In the genomic region with DNA sequence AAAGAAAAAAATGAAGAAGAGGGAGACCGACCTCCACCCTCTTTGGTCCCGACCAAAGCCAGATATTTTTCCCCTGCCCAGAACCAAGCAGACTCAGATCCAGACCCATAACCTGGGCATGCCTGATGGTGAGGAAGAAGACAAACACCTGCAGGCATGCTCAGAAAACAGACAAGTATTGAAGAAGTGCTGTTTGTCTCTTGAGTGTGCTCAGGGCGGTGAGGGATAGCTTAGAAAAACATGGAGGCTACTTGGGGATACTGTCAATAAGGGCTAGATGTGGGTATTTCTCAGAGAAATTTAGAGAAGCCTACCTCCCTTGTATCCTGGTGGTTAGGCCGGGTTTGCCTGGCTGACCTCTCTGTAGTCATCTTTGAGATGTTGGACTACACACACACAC, we compare ENCODE assay signal across 29 mouse cellular contexts. TPM values are rescaled to one million over a fixed set of nuclear protein-coding genes. Genes with fewer than 3 reads are reported as not detected.
A peak's percentile ranks its signal among the peaks of the same experiment; 100 is the strongest.
DNase-seq lines count a peak whose midpoint lies in the region; ATAC-seq lines count a peak whose summit lies in the region.
"Had no signal": no experiment of that assay in that cellular context is flagged by ENCODE, and none has a peak within 500 bp of the region (broad histone marks: within the 10 kb centered on the region; RNA-seq: fewer than 3 reads in every experiment).

No protein-coding gene starts in this region.

- no peak overlapping the region for H3K9ac ChIP-seq in hindbrain, embryonic 16.5 days (ENCODE audit: low read depth, low read length)
- H3K9ac ChIP-seq in embryonic facial prominence, embryonic 12.5 days: no peak overlapping the region
- H3K9ac ChIP-seq: forebrain, embryonic 15.5 days; hindbrain, embryonic 13.5 days had no signal

- H3K4me1 ChIP-seq in hindbrain, embryonic 10.5 days (replicated peaks): peaks cover 42% of the 10 kb centered on the region
- H3K4me1 ChIP-seq in hindbrain, embryonic 16.5 days (ENCODE audit: control insufficient read depth, insufficient read depth, low read depth, low read length): peaks cover 26% of the 10 kb centered on the region
- peaks cover 40% of the 10 kb centered on the region for H3K4me1 ChIP-seq in embryonic facial prominence, embryonic 10.5 days
- H3K4me1 ChIP-seq in embryonic facial prominence, embryonic 12.5 days: peaks cover 27% of the 10 kb centered on the region

- peak overlapping the region; percentile 57 for H3K4me3 ChIP-seq in hindbrain, embryonic 10.5 days
- H3K4me3 ChIP-seq in hindbrain, embryonic 16.5 days (ENCODE audit: low read length): no peak overlapping the region
- H3K4me3 ChIP-seq in embryonic facial prominence, embryonic 10.5 days: peak overlapping the region; percentile 66
- H3K4me3 ChIP-seq in embryonic facial prominence, embryonic 12.5 days: peak overlapping the region; percentile 50
- H3K4me3 ChIP-seq: erythroblast, embryonic 14.5 days; forebrain, embryonic 15.5 days had no signal

- H3K9me3 ChIP-seq in hindbrain, embryonic 10.5 days: no peaks in the 10 kb centered on the region
- H3K9me3 ChIP-seq in hindbrain, embryonic 16.5 days (ENCODE audit: control insufficient read depth, low read length): no peaks in the 10 kb centered on the region
- no peaks in the 10 kb centered on the region for H3K9me3 ChIP-seq in embryonic facial prominence, embryonic 10.5 days
- no peaks in the 10 kb centered on the region for H3K9me3 ChIP-seq in embryonic facial prominence, embryonic 12.5 days
- H3K9me3 ChIP-seq: forebrain, embryonic 12.5 days; forebrain, embryonic 15.5 days; hindbrain, embryonic 13.5 days had no signal

- peak; percentile 25 for DNase-seq in hindbrain, embryonic 10.5 days (ENCODE audit: low spot score)
- no peak for DNase-seq in embryonic facial prominence, embryonic 10.5 days (ENCODE audit: low spot score)
- no peak for DNase-seq in lung, postnatal 14 days
- DNase-seq in frontal cortex, postnatal 25 days (ENCODE audit: low spot score in 2 of 2): no peak
- DNase-seq: adrenal gland, postnatal 10 days; adrenal gland, postnatal 36 days; B cell, adult 2 months; cerebellum, adult 18-20 months; cerebellum, adult 9-10 months; cerebellum, postnatal 14 days; embryo, embryonic 11 days; gastrocnemius, postnatal 10 days; gastrocnemius, postnatal 36 days; kidney, adult 18-20 months had no signal

- WGBS in hindbrain, embryonic 10.5 days: 4% methylated on average over 4 of the region's 4 CpGs
- 6% methylated on average over 4 of the region's 4 CpGs for WGBS in hindbrain, embryonic 16.5 days
- 5% methylated on average over 4 of the region's 4 CpGs for WGBS in embryonic facial prominence, embryonic 10.5 days
- 8% methylated on average over 4 of the region's 4 CpGs for WGBS in embryonic facial prominence, embryonic 12.5 days

- H3K36me3 ChIP-seq in hindbrain, embryonic 10.5 days: no peaks in the 10 kb centered on the region
- H3K36me3 ChIP-seq in hindbrain, embryonic 16.5 days (ENCODE audit: control insufficient read depth, insufficient read depth, low read length): no peaks in the 10 kb centered on the region
- no peaks in the 10 kb centered on the region; the same call in 1 of the 2 replicates for H3K36me3 ChIP-seq in embryonic facial prominence, embryonic 10.5 days (replicated peaks)
- H3K36me3 ChIP-seq in embryonic facial prominence, embryonic 12.5 days: no peaks in the 10 kb centered on the region
- H3K36me3 ChIP-seq: forebrain, embryonic 12.5 days; forebrain, embryonic 15.5 days; G1E; hindbrain, embryonic 13.5 days had no signal

- H3K27ac ChIP-seq in hindbrain, embryonic 10.5 days: no peak overlapping the region
- no peak overlapping the region for H3K27ac ChIP-seq in hindbrain, embryonic 16.5 days (ENCODE audit: low read depth, low read length)
- H3K27ac ChIP-seq in embryonic facial prominence, embryonic 10.5 days (replicated peaks): no peak overlapping the region
- no peak overlapping the region for H3K27ac ChIP-seq in embryonic facial prominence, embryonic 12.5 days
- H3K27ac ChIP-seq: forebrain, embryonic 12.5 days; forebrain, embryonic 15.5 days; hindbrain, embryonic 13.5 days; hindbrain, postnatal 0 days had no signal

- peaks cover 94% of the 10 kb centered on the region for H3K27me3 ChIP-seq in hindbrain, embryonic 10.5 days (ENCODE audit: insufficient read depth, poor library complexity, severe bottlenecking)
- H3K27me3 ChIP-seq in hindbrain, embryonic 16.5 days (replicated peaks; ENCODE audit: control insufficient read depth, insufficient read depth, low read length): peaks cover 32% of the 10 kb centered on the region
- peaks cover 96% of the 10 kb centered on the region for H3K27me3 ChIP-seq in embryonic facial prominence, embryonic 10.5 days (replicated peaks; ENCODE audit: low read depth, poor library complexity, severe bottlenecking)
- H3K27me3 ChIP-seq in embryonic facial prominence, embryonic 12.5 days: peaks cover 72% of the 10 kb centered on the region
- H3K27me3 ChIP-seq: CH12.LX had no signal

- no peak for ATAC-seq in hindbrain, embryonic 16.5 days
- no peak for ATAC-seq in embryonic facial prominence, embryonic 12.5 days (ENCODE audit: insufficient number of reproducible peaks, insufficient read depth, low FRiP score, low TSS enrichment)
- ATAC-seq: forebrain, embryonic 15.5 days; hindbrain, postnatal 0 days; inflammation-experienced regulatory T-cells, adult 6 months; intestine, embryonic 16.5 days; Patski had no signal

- H3K4me2 ChIP-seq in hindbrain, embryonic 16.5 days (ENCODE audit: low read length): no peak overlapping the region
- H3K4me2 ChIP-seq in embryonic facial prominence, embryonic 12.5 days (replicated peaks): peak overlapping the region; percentile 85; the same call in 1 of the 2 replicates

RNA-seq across cellular contexts. Expression of a gene that starts 1.8 kb away (rescaled TPM):
- polyA plus RNA-seq in hindbrain, embryonic 10.5 days (2016; fragmentation: Nextera tagmentation; extraction: Ambion mirVana): 2.4 and 3.1 TPM in 2 replicates
- 0.24 and 0.45 TPM in 2 replicates for polyA plus RNA-seq in hindbrain, embryonic 16.5 days (2015; fragmentation: Nextera tagmentation; extraction: Ambion mirVana)
- polyA plus RNA-seq in embryonic facial prominence, embryonic 10.5 days (2016; fragmentation: Nextera tagmentation; extraction: Ambion mirVana): 1.9 and 2.4 TPM in 2 replicates
- 11.0 and 14.3 TPM in 2 replicates for polyA plus RNA-seq in embryonic facial prominence, embryonic 12.5 days (2016; fragmentation: Nextera tagmentation; extraction: Ambion mirVana)
- polyA plus RNA-seq: erythroblast, embryonic 14.5 days; G1E; heart, embryonic 11.5 days; heart, embryonic 14.5 days; heart, postnatal 0 days; inflammation-experienced regulatory T-cells, adult 6 months; intestine, embryonic 16.5 days had no signal

RNA-seq across cellular contexts. Expression of a gene that starts 32.9 kb away (rescaled TPM):
- 73.7 and 77.8 TPM in 2 replicates for polyA plus RNA-seq in hindbrain, embryonic 10.5 days (2016; fragmentation: Nextera tagmentation; extraction: Ambion mirVana)
- 107 and 115 TPM in 2 replicates for polyA plus RNA-seq in hindbrain, embryonic 16.5 days (2015; fragmentation: Nextera tagmentation; extraction: Ambion mirVana)
- 58.1 and 61.8 TPM in 2 replicates for polyA plus RNA-seq in embryonic facial prominence, embryonic 10.5 days (2016; fragmentation: Nextera tagmentation; extraction: Ambion mirVana)
- 55.2 and 56.3 TPM in 2 replicates for polyA plus RNA-seq in embryonic facial prominence, embryonic 12.5 days (2016; fragmentation: Nextera tagmentation; extraction: Ambion mirVana)

RNA-seq across cellular contexts. Expression of a gene that starts 50.4 kb away (rescaled TPM):
- polyA plus RNA-seq in hindbrain, embryonic 10.5 days (2016; fragmentation: Nextera tagmentation; extraction: Ambion mirVana): not detected in 2 replicates
- polyA plus RNA-seq in hindbrain, embryonic 16.5 days (2015; fragmentation: Nextera tagmentation; extraction: Ambion mirVana): not detected in 2 replicates
- not detected in 2 replicates for polyA plus RNA-seq in embryonic facial prominence, embryonic 10.5 days (2016; fragmentation: Nextera tagmentation; extraction: Ambion mirVana)
- polyA plus RNA-seq in embryonic facial prominence, embryonic 12.5 days (2016; fragmentation: Nextera tagmentation; extraction: Ambion mirVana): not detected in 2 replicates
- polyA plus RNA-seq: erythroblast, embryonic 14.5 days; forebrain, embryonic 12.5 days; forebrain, embryonic 15.5 days; G1E; heart, embryonic 11.5 days; heart, embryonic 14.5 days; heart, postnatal 0 days; hindbrain, embryonic 13.5 days; hindbrain, postnatal 0 days; inflammation-experienced regulatory T-cells, adult 6 months; intestine, embryonic 16.5 days; Patski had no signal
